Mouse (Mus musculus): Measurements from ENCODE around the gene Ubap1l.

GRCm38 (mm10) chr9:65358956-65359480 is 1.8 kb upstream of the Ubap1l start:
- TF ChIP-seq GATA1 (IDR thresholded peaks at IDR 0.05; ENCODE audit: low read length) (no peak), TAL1 (IDR thresholded peaks at IDR 0.05; ENCODE audit: low read length) (peak; percentile 72)

Data from erythroblast, embryonic 14.5 days (primary cell).